Mouse (Mus musculus) midbrain, embryonic 12.5 days (tissue): Measurements from ENCODE around the gene Mrpl22. TPM values are rescaled to one million over a fixed set of nuclear protein-coding genes. Genes with fewer than 3 reads are reported as not detected.
"Not testable (repeated sequence)": the region's sequence is repeated elsewhere in the genome, so short reads cannot be mapped to it uniquely, and the experiment has no call there.

ENCODE experiments used
- ATAC-seq: fragments of 200-750 bp; cut with Nextera tagmentation; 2 replicates; pipeline ENCODE4 v1.8.0; 2017; ENCODE audit warnings: low read depth, moderate TSS enrichment, moderate library complexity; ENCODE audit not compliant: low FRiP score
- H3K27ac ChIP-seq: fragments of 300-500 bp; sonication (generic); replicated peaks from 2 replicates; pipeline ENCODE4 v1.5.1; 2016; ENCODE audit warnings: mild to moderate bottlenecking
- H3K27me3 ChIP-seq: fragments of 300-500 bp; sonication (generic); 2 replicates; pipeline ENCODE4 v1.6.1; 2016; ENCODE audit warnings: mild to moderate bottlenecking
- H3K36me3 ChIP-seq: fragments of 300-500 bp; sonication (generic); 2 replicates; pipeline ENCODE4 v1.6.1; 2016
- H3K4me1 ChIP-seq: fragments of 300-500 bp; sonication (generic); 2 replicates; pipeline ENCODE4 v1.6.1; 2016
- H3K4me2 ChIP-seq: fragments of 300-500 bp; sonication (generic); replicated peaks from 2 replicates; pipeline ENCODE4 v1.6.1; 2016; ENCODE audit warnings: mild to moderate bottlenecking, moderate library complexity
- H3K4me3 ChIP-seq: fragments of 300-500 bp; sonication (generic); 2 replicates; pipeline ENCODE4 v1.5.1; 2016; ENCODE audit warnings: mild to moderate bottlenecking
- H3K9ac ChIP-seq: fragments of 300-500 bp; sonication (generic); replicated peaks from 2 replicates; pipeline ENCODE4 v1.6.1; 2016; ENCODE audit warnings: mild to moderate bottlenecking, moderate library complexity
- H3K9me3 ChIP-seq: fragments of 300-500 bp; sonication (generic); 2 replicates; pipeline ENCODE4 v1.6.1; 2016; ENCODE audit warnings: mild to moderate bottlenecking
- WGBS: fragments of 180-500 bp; shearing (Covaris S2); methylation state at CpG from one replicate; pipeline ENCODE4 v1.1.7; 2016; 5-methylcytosine and 5-hydroxymethylcytosine counted together
- polyA plus RNA-seq: library from polyadenylated mRNA; unstranded; fragments of >200 nt; fragmentation: Nextera tagmentation; extraction: Ambion mirVana; gene quantifications from 2 replicates; pipeline ENCODE4 v1.2.1, GENCODE M21; 2016

Gene Mrpl22
- polyA plus RNA-seq, 1 experiment from 2014 or later = 106 TPM

GRCm38 (mm10) chr11:58214391-58215048 lies 43.1 kb downstream of the Mrpl22 start:
- Histone ChIP-seq H3K9ac (no peak overlapping the region), H3K4me2 (peak overlapping the region; percentile 38), H3K4me3 (peak overlapping the region; percentile 27), H3K27me3 (no peaks in the 10 kb centered on the region), H3K27ac (no peak overlapping the region), H3K4me1 (peaks cover 6% of the 10 kb centered on the region; the same call in 1 of the 2 replicates), H3K36me3 (no peaks in the 10 kb centered on the region), H3K9me3 (no peaks in the 10 kb centered on the region)
- no peak for ATAC-seq
- 52% methylated on average over 17 of the region's 17 CpGs for WGBS

GRCm38 (mm10) chr11:58215049-58215430 lies 43.6 kb downstream of the Mrpl22 start:
- H3K27ac ChIP-seq, H3K4me2 ChIP-seq, ATAC-seq, H3K36me3 ChIP-seq, H3K4me3 ChIP-seq, H3K9me3 ChIP-seq, H3K27me3 ChIP-seq, H3K9ac ChIP-seq, H3K4me1 ChIP-seq: not testable (repeated sequence)
- WGBS = 49% methylated on average over 3 of the region's 3 CpGs

GRCm38 (mm10) chr11:58215814-58216213 lies 44.4 kb downstream of the Mrpl22 start:
- no peak overlapping the region for H3K27ac ChIP-seq
- no peaks in the 10 kb centered on the region for H3K36me3 ChIP-seq
- no peak overlapping the region for H3K9ac ChIP-seq
- H3K4me3 ChIP-seq = no peak overlapping the region
- H3K4me1 ChIP-seq = peaks cover 6% of the 10 kb centered on the region; the same call in 1 of the 2 replicates
- no peaks in the 10 kb centered on the region for H3K9me3 ChIP-seq
- no peaks in the 10 kb centered on the region for H3K27me3 ChIP-seq
- no peak for ATAC-seq
- H3K4me2 ChIP-seq = no peak overlapping the region
- WGBS = 82% methylated on average over 5 of the region's 5 CpGs

GRCm38 (mm10) chr11:58216823-58217222 lies 45.4 kb downstream of the Mrpl22 start:
- Histone ChIP-seq H3K9ac (no peak overlapping the region), H3K9me3 (no peaks in the 10 kb centered on the region), H3K27ac (no peak overlapping the region), H3K4me2 (no peak overlapping the region), H3K27me3 (no peaks in the 10 kb centered on the region), H3K4me3 (no peak overlapping the region), H3K4me1 (no peaks in the 10 kb centered on the region), H3K36me3 (no peaks in the 10 kb centered on the region)
- no peak for ATAC-seq
- 89% methylated on average over 6 of the region's 6 CpGs for WGBS

GRCm38 (mm10) chr11:58223751-58224150 lies 52.3 kb downstream of the Mrpl22 start:
- Histone ChIP-seq H3K4me1 (no peaks in the 10 kb centered on the region), H3K4me3 (no peak overlapping the region), H3K9me3 (no peaks in the 10 kb centered on the region), H3K9ac (no peak overlapping the region), H3K4me2 (no peak overlapping the region), H3K36me3 (no peaks in the 10 kb centered on the region), H3K27me3 (no peaks in the 10 kb centered on the region), H3K27ac (no peak overlapping the region)
- 56% methylated on average over 4 of the region's 4 CpGs for WGBS
- no peak for ATAC-seq

- Histone ChIP-seq H3K4me1 (no peaks in the 10 kb centered on the region), H3K9ac (no peak overlapping the region), H3K9me3 (no peaks in the 10 kb centered on the region), H3K4me2 (no peak overlapping the region), H3K27me3 (no peaks in the 10 kb centered on the region), H3K4me3 (no peak overlapping the region), H3K27ac (no peak overlapping the region), H3K36me3 (no peaks in the 10 kb centered on the region)
- 62% methylated on average over 7 of the region's 7 CpGs for WGBS
- ATAC-seq = no peak
Observed at GRCm38 (mm10) chr11:58224313-58224712, 52.9 kb downstream of the Mrpl22 start.

GRCm38 (mm10) chr11:58224872-58225271 lies 53.4 kb downstream of the Mrpl22 start:
- not testable (repeated sequence) for H3K36me3 ChIP-seq, H3K4me1 ChIP-seq, H3K27ac ChIP-seq, H3K27me3 ChIP-seq, H3K9ac ChIP-seq, H3K4me3 ChIP-seq, H3K4me2 ChIP-seq, ATAC-seq, H3K9me3 ChIP-seq
- 78% methylated on average over 2 of the region's 2 CpGs for WGBS

- Histone ChIP-seq H3K4me1 (no peaks in the 10 kb centered on the region), H3K4me3 (no peak overlapping the region), H3K27ac (no peak overlapping the region), H3K9me3 (no peaks in the 10 kb centered on the region), H3K9ac (no peak overlapping the region), H3K27me3 (no peaks in the 10 kb centered on the region), H3K36me3 (no peaks in the 10 kb centered on the region), H3K4me2 (no peak overlapping the region)
- WGBS = 13% methylated on average over 5 of the region's 5 CpGs
- no peak for ATAC-seq
Observed at GRCm38 (mm10) chr11:58225655-58226054, 54.2 kb downstream of the Mrpl22 start.

- no peaks in the 10 kb centered on the region for H3K27me3 ChIP-seq
- no peaks in the 10 kb centered on the region for H3K36me3 ChIP-seq
- H3K9me3 ChIP-seq = no peaks in the 10 kb centered on the region
- H3K9ac ChIP-seq = no peak overlapping the region
- no peak overlapping the region for H3K27ac ChIP-seq
- no peak overlapping the region for H3K4me3 ChIP-seq
- ATAC-seq = no peak
- H3K4me2 ChIP-seq = no peak overlapping the region
- H3K4me1 ChIP-seq = no peaks in the 10 kb centered on the region
Observed at GRCm38 (mm10) chr11:58226425-58226824, 55.0 kb downstream of the Mrpl22 start.

- not testable (repeated sequence) for H3K4me3 ChIP-seq, H3K9ac ChIP-seq, H3K4me2 ChIP-seq, ATAC-seq, H3K27ac ChIP-seq, H3K4me1 ChIP-seq, H3K36me3 ChIP-seq, H3K9me3 ChIP-seq, H3K27me3 ChIP-seq
- WGBS = 93% methylated on average over 2 of the region's 2 CpGs
Observed at GRCm38 (mm10) chr11:58228021-58228420, 56.6 kb downstream of the Mrpl22 start.

Other genes starting within 250 kb of the Mrpl22 start
- gene Larp1, start 162.6 kb upstream of the Mrpl22 start, polyA plus RNA-seq = 15.3 TPM in 2 replicates
- gene Gm12248, start 78.5 kb upstream of the Mrpl22 start, polyA plus RNA-seq = not detected in 2 replicates
- 111 and 112 TPM in 2 replicates for gene Cnot8, start 67.5 kb upstream of the Mrpl22 start, polyA plus RNA-seq
- 22.9 and 23.9 TPM in 2 replicates for gene Gemin5, start 3.1 kb upstream of the Mrpl22 start, polyA plus RNA-seq
- gene Igtp, start 27.9 kb downstream of the Mrpl22 start, polyA plus RNA-seq = 1.8 and 1.9 TPM in 2 replicates
- gene Irgm2, start 28.0 kb downstream of the Mrpl22 start, polyA plus RNA-seq = 0.55 and 0.97 TPM in 2 replicates
- 0.14 TPM in 1 of 2 replicates, not detected in the other for gene 4930438A08Rik, start 103.1 kb downstream of the Mrpl22 start, polyA plus RNA-seq
- gene Zfp692, start 135.4 kb downstream of the Mrpl22 start, polyA plus RNA-seq = 26.4 and 28.5 TPM in 2 replicates
- gene Zfp672, start 158.7 kb downstream of the Mrpl22 start, polyA plus RNA-seq = 33.9 and 35.9 TPM in 2 replicates
- 50.6 and 51.0 TPM in 2 replicates for gene Sh3bp5l, start 159.1 kb downstream of the Mrpl22 start, polyA plus RNA-seq
- gene Lypd8, start 207.4 kb downstream of the Mrpl22 start, polyA plus RNA-seq = not detected in 2 replicates
- gene 1810065E05Rik, start 249.4 kb downstream of the Mrpl22 start, polyA plus RNA-seq = not detected in 2 replicates